Mouse (Mus musculus) lung, embryonic 15.5 days (tissue): ENCODE results near the gene Eef2. TPM values are rescaled to one million over a fixed set of nuclear protein-coding genes. Genes with fewer than 3 reads are reported as not detected.

ENCODE experiments used
- ATAC-seq: fragments of 200-750 bp; cut with Nextera tagmentation; 2 replicates; pipeline ENCODE4 v1.8.0; 2017; ENCODE audit warnings: moderate number of reproducible peaks, borderline replicate concordance; ENCODE audit not compliant: low FRiP score, low TSS enrichment; ENCODE audit errors: extremely low read depth
- H3K27ac ChIP-seq: fragments of 300-500 bp; sonication (generic); 2 replicates; pipeline ENCODE4 v1.5.1; 2015; ENCODE audit warnings: moderate library complexity, mild to moderate bottlenecking, inconsistent platforms
- H3K27me3 ChIP-seq: fragments of 300-500 bp; sonication (generic); 2 replicates; pipeline ENCODE4 v1.6.1; 2015; ENCODE audit warnings: inconsistent platforms
- H3K36me3 ChIP-seq: fragments of 300-500 bp; sonication (generic); 2 replicates; pipeline ENCODE4 v1.6.1; 2015; ENCODE audit warnings: inconsistent platforms
- H3K4me1 ChIP-seq: fragments of 300-500 bp; sonication (generic); 2 replicates; pipeline ENCODE4 v1.6.1; 2015; ENCODE audit warnings: inconsistent platforms
- H3K4me2 ChIP-seq: fragments of 300-500 bp; sonication (generic); 2 replicates; pipeline ENCODE4 v1.6.1; 2015; ENCODE audit warnings: inconsistent platforms, mild to moderate bottlenecking, moderate library complexity
- H3K4me3 ChIP-seq: fragments of 300-500 bp; sonication (generic); 2 replicates; pipeline ENCODE4 v1.5.1; 2015; ENCODE audit warnings: mild to moderate bottlenecking, inconsistent platforms
- H3K9ac ChIP-seq: fragments of 300-500 bp; sonication (generic); 2 replicates; pipeline ENCODE4 v1.6.1; 2015; ENCODE audit warnings: inconsistent platforms
- H3K9me3 ChIP-seq: fragments of 300-500 bp; sonication (generic); 2 replicates; pipeline ENCODE4 v1.6.1; 2016; ENCODE audit warnings: inconsistent platforms
- WGBS: fragments of 180-500 bp; shearing (Covaris S2); methylation state at CpG from one replicate; pipeline ENCODE4 v1.1.7; 2015; 5-methylcytosine and 5-hydroxymethylcytosine counted together
- polyA plus RNA-seq: library from polyadenylated mRNA; unstranded; fragments of >200 nt; fragmentation: Nextera tagmentation; extraction: Ambion mirVana; gene quantifications from 2 replicates; pipeline ENCODE4 v1.2.1, GENCODE M21; 2015

The Eef2 gene
- polyA plus RNA-seq, result 567 and 596 TPM in 2 replicates

DNA sequence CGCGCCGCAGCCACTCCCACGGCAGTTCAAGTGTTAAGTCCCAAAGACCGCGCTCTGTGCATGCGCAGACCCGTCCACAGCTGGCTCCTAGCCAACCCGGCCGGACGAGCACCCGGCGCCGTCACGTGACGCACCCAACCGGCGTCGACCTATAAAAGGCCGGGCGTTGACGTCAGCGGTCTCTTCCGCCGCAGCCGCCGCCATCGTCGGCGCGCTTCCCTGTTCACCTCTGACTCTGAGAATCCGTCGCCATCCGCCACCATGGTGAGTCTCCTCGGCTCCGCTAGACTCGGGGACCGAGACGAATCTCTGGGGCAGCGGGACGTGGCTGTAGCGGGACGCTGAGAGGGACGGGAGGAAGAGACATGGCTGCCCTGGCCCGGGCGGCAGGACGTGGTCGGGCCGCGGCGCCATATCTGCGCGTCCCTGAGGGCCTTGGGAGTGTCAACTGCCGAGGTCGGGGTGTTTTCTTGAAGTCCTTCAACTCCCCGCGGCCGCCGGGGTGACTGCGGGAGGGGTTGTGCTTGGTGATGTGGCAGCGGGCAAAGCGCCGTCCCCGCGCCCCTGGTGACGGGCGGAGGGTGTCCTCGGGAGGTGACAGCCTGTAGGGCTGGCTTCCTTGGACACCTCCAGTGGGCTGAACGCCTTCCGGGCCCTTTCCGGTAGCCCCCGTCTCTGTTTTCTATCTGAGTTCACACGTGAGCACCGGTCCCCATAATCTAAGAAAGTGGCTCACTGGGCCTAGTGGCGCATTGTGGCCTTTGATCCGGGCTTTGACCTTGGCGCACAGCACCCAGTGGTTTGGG, at the start of gene Eef2:
Gene Eef2 (plus strand): TSS at position 166 of the 806 bp plus-strand sequence.
- Histone ChIP-seq H3K4me1 (peaks cover 53% of the 10 kb centered on the region), H3K9ac (peak within 1 kb of the TSS; percentile 89), H3K4me3 (peak within 1 kb of the TSS; percentile 77), H3K36me3 (peaks cover 43% of the 10 kb centered on the region), H3K4me2 (peak within 1 kb of the TSS; percentile 78), H3K27me3 (no peaks in the 10 kb centered on the region), H3K27ac (peak within 1 kb of the TSS; percentile 87), H3K9me3 (no peaks in the 10 kb centered on the region)
- peak; percentile 86 for ATAC-seq
- WGBS, result under 1% methylated on average over 77 of the region's 77 CpGs

DNA sequence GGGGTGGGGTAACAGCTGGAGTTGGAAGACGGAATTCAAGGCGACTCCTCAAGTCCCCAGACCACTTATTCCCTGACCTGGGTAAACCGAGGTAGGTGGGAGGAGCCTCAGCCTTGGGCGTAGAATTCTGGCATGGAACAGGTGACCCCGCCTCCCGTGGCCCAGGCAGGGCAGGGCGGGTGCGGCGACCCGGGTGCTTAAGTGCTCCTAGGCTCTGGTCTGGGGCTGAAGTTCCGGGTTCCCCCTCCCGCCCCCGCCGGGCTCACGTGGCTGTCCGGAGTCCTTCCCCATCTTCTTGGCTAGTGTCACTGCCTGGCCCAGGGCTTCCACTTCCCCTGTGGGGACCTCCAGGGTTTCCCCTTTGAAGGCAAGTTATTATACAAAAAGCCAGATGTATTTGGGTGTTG, 42.2 kb upstream of the Eef2 start:
- Histone ChIP-seq H3K4me2 (peak overlapping the region; percentile 98), H3K9me3 (no peaks in the 10 kb centered on the region), H3K36me3 (no peaks in the 10 kb centered on the region), H3K27me3 (peaks cover 18% of the 10 kb centered on the region; the same call in 1 of the 2 replicates), H3K4me3 (peak overlapping the region; percentile 81), H3K4me1 (peaks cover 36% of the 10 kb centered on the region), H3K27ac (no peak overlapping the region), H3K9ac (no peak overlapping the region)
- no peak for ATAC-seq
- WGBS, result 1% methylated on average over 16 of the region's 16 CpGs

DNA sequence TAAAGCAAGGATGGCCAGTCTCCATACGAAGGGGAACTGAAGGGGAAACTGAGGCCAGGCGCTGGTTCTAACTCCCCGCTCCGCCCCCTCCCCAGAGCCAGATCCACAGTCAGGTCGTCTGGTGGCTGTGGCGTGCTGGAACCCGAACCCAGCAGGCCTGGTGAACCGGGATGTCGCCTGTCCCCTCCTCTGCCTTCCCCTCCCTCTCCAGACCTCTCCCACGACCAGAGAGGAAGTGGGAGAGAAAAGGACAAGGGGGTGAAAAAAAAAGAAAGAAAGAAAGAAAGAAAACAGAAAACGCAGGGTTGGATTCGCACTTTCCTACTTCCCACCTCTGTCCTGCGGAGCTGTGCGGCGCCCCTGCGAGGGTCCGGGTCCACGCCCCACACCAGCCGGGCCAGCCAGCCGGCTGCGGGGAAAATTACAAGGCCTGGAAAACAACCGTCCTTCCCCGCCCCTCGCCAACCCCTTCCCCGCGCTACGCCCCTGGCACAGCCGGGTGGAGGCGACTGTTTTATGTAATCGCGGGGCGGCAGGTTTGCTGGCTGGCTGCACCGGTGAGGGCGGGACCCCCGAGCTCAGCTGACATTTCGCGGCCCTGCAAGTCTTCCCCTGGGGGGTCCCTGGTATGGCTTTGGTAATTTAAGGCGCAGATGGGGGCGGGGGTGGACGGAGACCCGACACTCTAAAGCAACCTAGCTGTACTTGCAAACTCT, 41.3 kb upstream of the Eef2 start, which contains the start of gene Zbtb7a:
Gene Zbtb7a (plus strand): TSS at position 255 of the 716 bp plus-strand sequence.
- WGBS, result 2% methylated on average over 41 of the region's 41 CpGs
- ATAC-seq, result no peak
- Histone ChIP-seq H3K9ac (peak within 1 kb of the TSS; percentile 94), H3K27me3 (peaks cover 18% of the 10 kb centered on the region; the same call in 1 of the 2 replicates), H3K4me1 (peaks cover 39% of the 10 kb centered on the region), H3K36me3 (no peaks in the 10 kb centered on the region), H3K27ac (peak within 1 kb of the TSS; percentile 99), H3K4me2 (peak within 1 kb of the TSS; percentile 98), H3K4me3 (peak within 1 kb of the TSS; percentile 81), H3K9me3 (no peaks in the 10 kb centered on the region)

DNA sequence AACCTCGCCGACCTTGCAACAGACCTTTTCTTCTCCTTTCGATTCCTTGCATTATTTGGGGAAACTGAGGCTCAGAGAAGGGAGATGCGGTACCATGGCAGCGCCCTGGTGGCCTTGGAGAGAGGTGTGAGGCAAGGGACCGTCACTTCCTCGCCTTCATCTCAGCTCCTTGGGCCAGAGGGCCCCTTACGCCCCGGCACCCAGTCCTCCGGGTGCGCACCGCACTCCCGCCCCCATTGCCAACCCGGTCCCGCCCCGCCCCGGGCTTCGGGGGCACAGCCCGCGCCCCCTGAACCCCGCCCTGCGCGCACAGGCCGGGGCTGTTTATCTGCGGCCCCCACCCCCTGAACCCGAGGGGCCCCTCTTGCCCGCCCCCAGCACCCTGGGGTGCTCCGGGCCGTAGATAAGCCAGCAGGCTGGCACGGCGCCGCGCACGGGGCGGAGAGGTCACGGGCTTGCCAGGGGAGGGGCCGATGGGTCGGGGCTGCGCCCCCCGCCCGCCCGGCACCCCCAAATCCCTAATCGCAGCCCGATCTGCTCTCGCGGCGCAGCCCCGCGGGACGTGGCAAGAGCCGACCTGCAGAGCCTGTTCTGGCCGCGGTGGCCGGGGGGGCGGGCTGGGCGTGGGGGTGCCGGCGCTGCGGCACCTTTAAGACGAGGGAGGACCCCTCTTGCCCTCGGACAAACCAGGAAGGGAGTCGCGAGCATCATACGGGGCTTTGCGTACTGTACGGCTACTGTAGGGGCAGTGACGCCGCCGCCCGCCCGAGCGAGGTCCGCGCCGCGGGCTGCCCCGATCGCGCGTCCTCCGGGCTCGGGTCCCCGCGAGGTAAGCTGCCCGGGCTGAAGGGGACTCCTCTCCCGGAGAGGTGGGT, 40.4 kb upstream of the Eef2 start:
- H3K4me1 ChIP-seq, result peaks cover 48% of the 10 kb centered on the region
- H3K4me3 ChIP-seq, result peak overlapping the region; percentile 81
- peak overlapping the region; percentile 98 for H3K4me2 ChIP-seq
- peak overlapping the region; percentile 99 for H3K27ac ChIP-seq
- ATAC-seq, result peak; percentile 40
- under 1% methylated on average over 82 of the region's 86 CpGs for WGBS
- H3K36me3 ChIP-seq, result no peaks in the 10 kb centered on the region
- no peaks in the 10 kb centered on the region for H3K9me3 ChIP-seq
- peak overlapping the region; percentile 94 for H3K9ac ChIP-seq
- H3K27me3 ChIP-seq, result peaks cover 18% of the 10 kb centered on the region; the same call in 1 of the 2 replicates

DNA sequence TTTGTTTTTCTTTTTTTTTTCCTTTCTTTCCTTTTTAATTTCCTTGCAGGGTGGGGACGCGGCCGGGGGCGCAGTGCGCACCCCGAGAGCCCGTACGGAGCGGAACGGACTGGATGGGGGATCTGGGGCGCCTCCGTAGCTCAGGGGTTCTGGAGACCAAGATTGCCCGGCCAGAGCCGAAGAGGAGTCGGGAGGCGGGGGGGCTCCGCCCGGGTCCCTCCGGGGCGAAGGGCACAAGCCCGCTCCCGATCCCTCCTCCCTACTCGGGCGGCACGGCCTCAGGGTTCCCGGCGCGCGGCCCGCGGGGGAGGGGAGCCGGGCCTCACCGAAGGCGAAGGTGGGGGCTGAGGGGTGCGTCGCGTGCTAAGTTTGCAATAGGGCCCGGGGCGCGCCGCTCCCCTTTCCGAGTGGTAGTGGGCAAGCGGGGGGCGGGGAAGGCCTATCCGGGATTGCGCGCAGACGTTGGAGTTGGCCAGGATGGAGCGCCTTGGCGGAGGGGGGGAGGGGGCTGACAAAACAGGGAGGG, 39.7 kb upstream of the Eef2 start:
- peaks cover 55% of the 10 kb centered on the region for H3K4me1 ChIP-seq
- H3K36me3 ChIP-seq, result no peaks in the 10 kb centered on the region
- H3K4me2 ChIP-seq, result peak overlapping the region; percentile 98
- WGBS, result 2% methylated on average over 39 of the region's 50 CpGs
- ATAC-seq, result peak; percentile 33
- peak overlapping the region; percentile 94 for H3K9ac ChIP-seq
- H3K4me3 ChIP-seq, result peak overlapping the region; percentile 81
- H3K27ac ChIP-seq, result peak overlapping the region; percentile 99
- H3K9me3 ChIP-seq, result no peaks in the 10 kb centered on the region
- peaks cover 18% of the 10 kb centered on the region; the same call in 1 of the 2 replicates for H3K27me3 ChIP-seq

DNA sequence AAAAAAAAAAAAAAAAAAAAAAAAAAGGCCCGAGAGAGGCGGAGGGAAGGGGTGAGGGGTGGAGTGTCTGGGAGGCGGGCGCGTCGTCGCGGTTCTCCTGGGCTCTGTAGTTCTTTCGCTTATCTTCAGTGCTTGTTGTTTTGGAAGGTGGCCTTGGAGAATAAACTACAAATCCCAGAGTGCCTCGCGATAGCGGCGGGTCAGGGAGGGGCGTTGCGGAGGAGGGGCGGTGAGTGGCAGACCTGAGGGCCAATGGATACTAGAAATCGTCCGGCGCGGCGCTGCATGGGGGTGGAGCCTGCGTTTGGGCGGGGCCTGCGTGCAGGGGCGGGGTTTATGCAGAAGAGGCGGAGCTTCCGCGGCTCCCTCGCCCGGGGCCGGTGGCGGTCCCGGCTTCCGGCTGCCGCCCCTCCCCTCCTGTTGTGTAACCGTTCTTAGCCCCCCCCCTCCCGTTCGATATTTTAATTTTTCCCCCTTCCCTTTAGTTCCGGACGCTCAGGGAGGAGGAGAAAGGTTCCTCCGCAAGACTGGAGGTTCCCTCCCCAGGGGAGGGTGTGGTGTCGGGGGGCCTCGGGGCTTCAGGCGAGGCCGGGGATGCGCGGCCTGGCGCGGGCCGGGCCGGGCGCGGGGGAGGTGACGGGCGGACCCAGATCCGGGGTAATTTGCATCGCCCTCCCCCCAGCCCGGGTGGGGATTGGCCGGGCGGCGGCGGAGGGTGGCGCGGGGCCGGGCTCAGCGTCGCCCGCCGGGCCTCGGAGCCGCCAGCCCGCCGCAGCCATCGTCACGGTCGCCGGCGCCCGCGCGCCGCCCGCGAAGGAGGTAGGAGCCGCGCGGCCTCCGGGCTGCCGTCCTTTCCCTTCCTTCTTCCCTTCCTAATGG, 38.9 kb upstream of the Eef2 start:
- H3K27me3 ChIP-seq, result peaks cover 18% of the 10 kb centered on the region; the same call in 1 of the 2 replicates
- H3K4me1 ChIP-seq, result peaks cover 60% of the 10 kb centered on the region
- no peaks in the 10 kb centered on the region for H3K36me3 ChIP-seq
- ATAC-seq, result peak; percentile 90
- H3K9me3 ChIP-seq, result no peaks in the 10 kb centered on the region
- H3K9ac ChIP-seq, result peak overlapping the region; percentile 91
- under 1% methylated on average over 77 of the region's 89 CpGs for WGBS
- peak overlapping the region; percentile 81 for H3K4me3 ChIP-seq
- peak overlapping the region; percentile 93 for H3K4me2 ChIP-seq
- H3K27ac ChIP-seq, result peak overlapping the region; percentile 99

DNA sequence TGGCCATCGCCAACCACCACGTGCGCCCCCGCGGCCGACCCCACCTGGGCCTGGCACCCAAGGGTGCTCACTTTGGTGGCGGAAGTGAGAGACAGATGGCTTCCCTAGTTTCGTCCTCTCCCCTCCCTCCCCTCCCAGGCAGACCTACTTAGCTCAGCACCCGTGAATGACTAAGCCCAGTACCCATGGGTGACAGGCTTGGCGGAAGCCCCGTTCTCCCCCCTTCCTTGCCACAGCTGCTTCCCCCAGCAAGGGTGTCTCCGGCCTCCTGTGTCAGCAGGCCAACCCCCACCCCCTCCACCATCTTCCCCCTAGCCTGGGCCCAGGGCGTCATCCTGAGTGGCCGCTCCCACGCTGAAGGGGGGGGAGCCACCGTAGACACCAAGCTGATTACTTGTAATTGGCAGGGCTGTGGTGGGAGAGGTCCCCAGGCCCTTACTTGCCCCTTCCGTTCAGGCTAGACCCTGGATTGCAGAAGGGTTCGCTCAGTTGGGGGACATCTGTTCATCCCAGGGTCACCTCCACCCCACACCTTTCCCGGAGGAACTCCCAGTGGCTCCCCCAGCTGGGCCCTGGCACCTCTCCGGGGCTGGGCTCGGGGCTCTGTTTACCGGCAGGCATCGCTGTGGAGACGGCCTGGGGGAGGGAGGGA, 38.2 kb upstream of the Eef2 start:
- Histone ChIP-seq H3K27me3 (peaks cover 18% of the 10 kb centered on the region; the same call in 1 of the 2 replicates), H3K4me1 (peaks cover 66% of the 10 kb centered on the region)
- under 1% methylated on average over 23 of the region's 24 CpGs for whole genome bisulfite sequencing

DNA sequence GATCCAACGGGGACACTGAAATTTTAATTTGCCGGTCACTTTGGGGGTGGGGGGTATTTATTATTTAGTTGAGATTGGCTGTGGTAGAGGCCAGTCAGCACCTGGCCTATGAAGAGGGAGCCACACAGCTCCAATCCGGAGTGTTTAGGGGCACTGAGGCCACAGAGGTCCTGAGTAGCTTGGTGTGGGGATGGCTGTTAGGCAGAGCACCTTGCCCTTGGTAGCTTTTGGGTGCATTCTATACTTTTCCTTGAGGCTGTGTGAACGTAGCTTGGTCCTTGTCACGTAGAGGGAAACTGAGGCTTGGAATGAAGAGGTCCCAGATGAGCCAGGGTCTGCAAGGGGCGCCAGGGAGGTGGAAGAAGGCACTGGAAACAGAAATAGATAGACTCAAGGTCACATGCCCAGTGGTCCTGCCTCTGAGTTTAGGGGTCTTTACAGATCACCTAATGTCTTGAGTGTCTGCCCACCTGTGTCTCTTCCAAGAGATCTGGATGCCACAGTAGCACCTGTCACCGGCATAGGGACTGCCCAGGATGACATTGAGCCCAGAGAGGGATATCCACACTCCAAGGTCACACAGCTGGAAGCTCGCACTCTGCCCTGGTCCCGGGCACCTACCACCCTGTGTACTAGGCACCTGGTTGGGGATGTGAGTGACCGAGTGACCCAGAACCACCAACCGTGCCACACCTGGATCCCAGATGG, 37.5 kb upstream of the Eef2 start:
- ATAC-seq, result no peak
- peaks cover 66% of the 10 kb centered on the region for H3K4me1 ChIP-seq
- H3K9ac ChIP-seq, result peak overlapping the region; percentile 91
- no peaks in the 10 kb centered on the region for H3K9me3 ChIP-seq
- peaks cover 8% of the 10 kb centered on the region for H3K36me3 ChIP-seq
- peak overlapping the region; percentile 93 for H3K4me2 ChIP-seq
- peak overlapping the region; percentile 89 for H3K27ac ChIP-seq
- H3K27me3 ChIP-seq, result peaks cover 18% of the 10 kb centered on the region; the same call in 1 of the 2 replicates
- H3K4me3 ChIP-seq, result peak overlapping the region; percentile 81
- WGBS, result 48% methylated on average over 11 of the region's 11 CpGs

More for the DNA sequence above, 38.2 kb upstream of the Eef2 start:
- H3K36me3 ChIP-seq, result peaks cover under 1% of the 10 kb centered on the region; the same call in 1 of the 2 replicates
- no peak for ATAC-seq
- peak overlapping the region; percentile 91 for H3K9ac ChIP-seq
- H3K9me3 ChIP-seq, result no peaks in the 10 kb centered on the region
- H3K27ac ChIP-seq, result peak overlapping the region; percentile 89
- peak overlapping the region; percentile 93 for H3K4me2 ChIP-seq
- H3K4me3 ChIP-seq, result peak overlapping the region; percentile 81

DNA sequence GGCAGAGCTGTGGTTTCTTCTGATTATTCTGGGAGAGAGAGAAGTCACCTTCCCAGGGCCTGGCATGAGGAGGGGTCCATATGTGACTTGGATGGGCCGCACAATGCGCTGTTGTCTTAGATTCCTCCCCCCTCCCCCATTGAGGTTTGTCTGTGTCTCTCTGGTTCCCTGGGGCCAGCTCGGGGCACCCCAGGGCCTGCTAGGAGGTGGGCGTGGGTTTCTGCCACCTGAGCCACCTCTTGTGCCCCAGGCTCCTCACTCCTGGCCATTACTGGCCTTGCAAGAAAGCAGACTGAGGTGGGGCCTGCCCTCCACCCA, 36.9 kb upstream of the Eef2 start:
- H3K9me3 ChIP-seq, result no peaks in the 10 kb centered on the region
- peak overlapping the region; percentile 91 for H3K9ac ChIP-seq
- 72% methylated on average over 4 of the region's 4 CpGs for WGBS
- peaks cover 13% of the 10 kb centered on the region for H3K36me3 ChIP-seq
- H3K4me2 ChIP-seq, result peak overlapping the region; percentile 93
- H3K4me3 ChIP-seq, result peak overlapping the region; percentile 81
- peaks cover 13% of the 10 kb centered on the region; the same call in 1 of the 2 replicates for H3K27me3 ChIP-seq
- H3K4me1 ChIP-seq, result peaks cover 61% of the 10 kb centered on the region
- H3K27ac ChIP-seq, result peak overlapping the region; percentile 89; the same call in 1 of the 2 replicates
- no peak for ATAC-seq
